Mouse (Mus musculus) midbrain, embryonic 11.5 days (tissue): ENCODE results near the gene Ugt1a6b. TPM values are rescaled to one million over a fixed set of nuclear protein-coding genes. Genes with fewer than 3 reads are reported as not detected.

Source experiments
- ATAC-seq: fragments of 200-750 bp; cut with Nextera tagmentation; 2 replicates; pipeline ENCODE4 v1.8.0; 2017; ENCODE audit warnings: moderate TSS enrichment, moderate library complexity; ENCODE audit not compliant: low FRiP score
- DNase-seq: peaks from one replicate; pipeline ENCODE4 v3.0.0; 2015; ENCODE audit warnings: low spot score; ENCODE audit errors: missing footprints
- H3K27ac ChIP-seq: fragments of 300-500 bp; sonication (generic); 2 replicates; pipeline ENCODE4 v1.5.1; 2014; ENCODE audit warnings: low read depth, low read length
- H3K27me3 ChIP-seq: fragments of 300-500 bp; sonication (generic); 2 replicates; pipeline ENCODE4 v1.6.1; 2014; ENCODE audit warnings: mild to moderate bottlenecking, low read length, moderate library complexity, mixed read lengths; ENCODE audit not compliant: control insufficient read depth, insufficient read depth
- H3K36me3 ChIP-seq: fragments of 300-500 bp; sonication (generic); 2 replicates; pipeline ENCODE4 v1.6.1; 2014; ENCODE audit warnings: mild to moderate bottlenecking, low read length, moderate library complexity, mixed read lengths; ENCODE audit not compliant: control insufficient read depth, insufficient read depth
- H3K4me1 ChIP-seq: fragments of 300-500 bp; sonication (generic); 2 replicates; pipeline ENCODE4 v1.6.1; 2014; ENCODE audit warnings: low read length; ENCODE audit not compliant: control insufficient read depth, insufficient read depth
- H3K4me2 ChIP-seq: fragments of 300-500 bp; sonication (generic); 2 replicates; pipeline ENCODE4 v1.6.1; 2014; ENCODE audit warnings: mild to moderate bottlenecking, moderate library complexity
- H3K4me3 ChIP-seq: fragments of 300-500 bp; sonication (generic); 2 replicates; pipeline ENCODE4 v1.5.1; 2014; ENCODE audit warnings: low read depth, low read length
- H3K9ac ChIP-seq: fragments of 300-500 bp; sonication (generic); 2 replicates; pipeline ENCODE4 v1.6.1; 2014; ENCODE audit warnings: low read length
- H3K9me3 ChIP-seq: fragments of 300-500 bp; sonication (generic); 2 replicates; pipeline ENCODE4 v1.6.1; 2016; ENCODE audit warnings: low read length; ENCODE audit not compliant: control insufficient read depth
- WGBS: fragments of 180-500 bp; shearing (Covaris S2); extraction: QIAGEN DNeasy Blood & Tissue Kit; methylation state at CpG from one replicate; pipeline ENCODE4 v1.1.7; 2014; 5-methylcytosine and 5-hydroxymethylcytosine counted together
- polyA plus RNA-seq: library from polyadenylated mRNA; unstranded; fragments of >200 nt; fragmentation: Nextera tagmentation; extraction: Ambion mirVana; gene quantifications from 2 replicates; pipeline ENCODE4 v1.2.1, GENCODE M21; 2014

Ugt1a6b gene
- polyA plus RNA-seq, 1 experiment from 2014 or later, result not detected

DNA sequence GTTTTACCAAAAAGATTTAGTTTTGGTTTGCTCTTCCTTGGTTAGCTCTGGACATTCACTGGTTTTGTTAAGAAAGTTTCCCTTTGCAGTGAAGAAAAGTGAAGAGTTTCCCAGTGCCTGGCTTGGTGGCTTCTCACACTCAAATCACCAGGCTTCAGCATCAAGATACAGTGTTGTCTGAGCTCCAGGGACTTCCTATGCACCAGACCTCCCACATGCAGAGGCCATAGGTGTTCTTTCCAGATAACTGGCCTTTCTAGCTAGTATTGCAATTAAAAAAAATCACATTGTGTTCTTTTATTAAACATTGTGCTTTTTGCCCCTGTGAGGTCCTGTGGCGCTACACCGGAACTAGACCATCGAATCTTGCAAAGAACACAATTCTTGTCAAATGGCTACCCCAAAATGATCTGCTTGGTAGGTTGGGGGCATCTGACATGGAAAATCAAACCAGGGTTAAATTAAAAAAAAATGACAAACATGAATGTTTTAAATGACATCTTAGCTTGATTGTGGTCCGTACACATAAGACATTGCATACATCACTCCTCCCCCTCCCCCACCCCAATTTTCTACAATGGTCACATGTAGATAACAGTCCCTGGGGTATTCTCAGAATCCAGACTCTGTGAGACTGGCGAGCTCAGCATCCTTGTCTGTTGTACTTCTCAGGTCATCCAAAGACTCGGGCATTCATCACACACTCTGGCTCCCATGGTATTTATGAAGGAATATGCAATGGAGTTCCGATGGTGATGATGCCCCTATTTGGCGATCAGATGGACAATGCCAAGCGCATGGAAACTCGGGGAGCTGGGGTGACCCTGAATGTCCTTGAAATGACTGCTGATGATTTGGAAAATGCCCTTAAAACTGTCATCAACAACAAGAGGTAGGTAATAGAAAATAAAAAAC lies 112.7 kb downstream of the Ugt1a6b start:
- no peaks in the 10 kb centered on the region for H3K27me3 ChIP-seq
- ATAC-seq (no peak), DNase-seq (peak; percentile 85)
- H3K36me3 ChIP-seq, result no peaks in the 10 kb centered on the region
- H3K4me3 ChIP-seq, result no peak overlapping the region
- H3K4me1 ChIP-seq, result no peaks in the 10 kb centered on the region
- H3K27ac ChIP-seq, result no peak overlapping the region
- peaks cover 61% of the 10 kb centered on the region for H3K9me3 ChIP-seq
- no peak overlapping the region for H3K4me2 ChIP-seq
- H3K9ac ChIP-seq, result no peak overlapping the region
- whole genome bisulfite sequencing, result 70% methylated on average over 10 of the region's 10 CpGs

DNA sequence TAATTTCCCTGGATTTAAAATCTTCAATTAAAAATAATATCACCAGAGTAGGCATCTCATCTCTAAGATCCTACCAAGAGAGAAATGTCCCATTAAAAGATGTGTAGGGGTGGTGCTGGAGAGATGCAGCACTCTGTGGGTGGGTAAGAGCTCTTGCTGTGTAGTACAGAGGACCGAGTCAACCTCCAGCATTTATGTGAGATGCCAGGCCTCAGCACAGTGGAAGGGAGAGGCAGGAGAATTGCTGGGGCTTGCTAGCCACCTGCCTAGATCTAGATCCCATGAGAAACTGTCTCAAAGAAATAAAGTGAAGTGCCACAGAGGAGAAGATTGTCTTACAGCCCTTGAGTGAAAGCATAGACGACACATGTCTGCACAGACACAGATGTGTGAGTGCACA lies 113.5 kb downstream of the Ugt1a6b start:
- H3K9me3 ChIP-seq, result peaks cover 57% of the 10 kb centered on the region
- H3K4me2 ChIP-seq, result no peak overlapping the region
- H3K27me3 ChIP-seq, result no peaks in the 10 kb centered on the region
- H3K36me3 ChIP-seq, result no peaks in the 10 kb centered on the region
- H3K9ac ChIP-seq, result no peak overlapping the region
- no peaks in the 10 kb centered on the region for H3K4me1 ChIP-seq
- H3K27ac ChIP-seq, result no peak overlapping the region
- ATAC-seq (no peak), DNase-seq (peak; percentile 71)
- WGBS, result 54% methylated on average over 2 of the region's 2 CpGs
- no peak overlapping the region for H3K4me3 ChIP-seq

DNA sequence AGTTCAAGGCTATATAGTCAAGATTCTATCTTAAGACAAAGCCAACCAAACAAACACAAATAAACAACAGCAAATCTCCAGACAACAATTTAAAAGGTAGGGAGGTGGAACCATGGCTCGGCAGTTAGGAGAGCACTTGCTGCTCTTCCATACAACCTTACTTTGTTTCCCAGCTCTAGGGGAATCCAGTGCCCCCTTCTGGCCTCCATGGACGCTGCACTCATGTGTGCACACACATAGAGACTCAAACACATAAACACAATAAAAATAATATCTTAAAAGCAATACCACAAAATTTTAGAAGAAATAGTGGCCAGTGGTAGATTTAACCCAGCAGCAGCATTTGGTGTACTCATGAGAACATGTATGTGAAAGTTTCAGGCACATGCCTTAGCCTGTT lies 114.1 kb downstream of the Ugt1a6b start:
- Histone ChIP-seq H3K27me3 (no peaks in the 10 kb centered on the region), H3K36me3 (no peaks in the 10 kb centered on the region), H3K4me2 (no peak overlapping the region), H3K9ac (no peak overlapping the region), H3K4me1 (no peaks in the 10 kb centered on the region), H3K4me3 (no peak overlapping the region), H3K9me3 (peaks cover 53% of the 10 kb centered on the region), H3K27ac (no peak overlapping the region)
- 62% methylated on average over 2 of the region's 2 CpGs for WGBS
- DNase-seq (peak; percentile 81), ATAC-seq (no peak)

DNA sequence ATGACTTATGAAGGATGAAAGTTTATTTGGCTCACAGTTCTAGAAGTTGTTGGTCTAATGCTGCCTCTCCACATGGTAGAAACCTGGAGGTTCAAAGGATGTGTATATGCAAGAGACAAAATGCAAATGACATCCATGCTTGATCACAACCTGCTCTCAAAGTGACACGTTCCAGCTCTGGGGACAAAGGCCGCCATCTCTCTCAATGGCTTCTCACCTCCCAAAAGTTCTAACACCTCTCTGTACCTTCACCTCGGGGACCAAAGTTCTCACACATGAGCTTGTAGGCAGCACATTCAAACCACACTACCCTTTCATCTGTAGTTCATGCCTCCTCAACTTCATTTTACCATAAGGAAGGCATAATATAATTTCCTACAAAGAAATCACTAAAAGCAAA lies 114.5 kb downstream of the Ugt1a6b start:
- H3K4me3 ChIP-seq, result no peak overlapping the region
- H3K27me3 ChIP-seq, result no peaks in the 10 kb centered on the region
- H3K27ac ChIP-seq, result no peak overlapping the region
- DNase-seq (peak; percentile 51), ATAC-seq (no peak)
- peaks cover 50% of the 10 kb centered on the region for H3K9me3 ChIP-seq
- H3K9ac ChIP-seq, result no peak overlapping the region
- no peaks in the 10 kb centered on the region for H3K4me1 ChIP-seq
- H3K4me2 ChIP-seq, result no peak overlapping the region
- WGBS, result 43% methylated on average over 3 of the region's 3 CpGs
- no peaks in the 10 kb centered on the region for H3K36me3 ChIP-seq

GRCm38 (mm10) chr1:88218051-88218450 lies 115.0 kb downstream of the Ugt1a6b start:
- Histone ChIP-seq H3K4me2 (no peak overlapping the region), H3K4me3 (no peak overlapping the region), H3K36me3 (no peaks in the 10 kb centered on the region), H3K4me1 (no peaks in the 10 kb centered on the region), H3K9me3 (peaks cover 46% of the 10 kb centered on the region), H3K9ac (no peak overlapping the region), H3K27me3 (no peaks in the 10 kb centered on the region), H3K27ac (no peak overlapping the region)
- ATAC-seq (no peak), DNase-seq (peak; percentile 72)
- WGBS, result 74% methylated on average over 9 of the region's 9 CpGs

DNA sequence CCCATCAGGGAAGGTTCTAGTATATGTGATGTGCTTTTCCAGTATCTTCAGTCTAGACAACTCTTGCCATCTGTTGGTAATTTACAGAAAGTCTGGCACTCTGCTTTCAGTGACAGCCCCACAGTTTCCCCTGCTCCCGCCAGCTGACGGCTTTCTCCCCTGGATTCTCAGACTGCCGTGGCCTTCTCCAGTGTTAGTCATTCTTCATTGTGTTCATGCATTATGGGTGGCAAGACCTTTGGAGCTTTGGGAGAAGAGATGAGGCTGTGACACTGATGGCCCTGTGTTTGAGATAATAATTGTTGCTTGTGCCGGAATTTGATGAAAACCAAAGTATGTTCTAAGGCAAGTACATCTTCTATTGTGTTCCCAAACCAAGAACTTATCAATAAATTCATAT lies 115.5 kb downstream of the Ugt1a6b start:
- Histone ChIP-seq H3K4me2 (no peak overlapping the region), H3K4me1 (no peaks in the 10 kb centered on the region), H3K9ac (no peak overlapping the region), H3K36me3 (no peaks in the 10 kb centered on the region), H3K4me3 (no peak overlapping the region), H3K27me3 (no peaks in the 10 kb centered on the region), H3K9me3 (peaks cover 40% of the 10 kb centered on the region), H3K27ac (no peak overlapping the region)
- DNase-seq, result peak; percentile 81
- WGBS, result 49% methylated on average over 4 of the region's 4 CpGs
- no peak for ATAC-seq

GRCm38 (mm10) chr1:88219054-88219453 lies 116.0 kb downstream of the Ugt1a6b start:
- DNase-seq, result peak; percentile 81
- WGBS, result 16% methylated on average over 1 of the region's 1 CpGs

GRCm38 (mm10) chr1:88220336-88220735 lies 117.3 kb downstream of the Ugt1a6b start:
- DNase-seq (peak; percentile 85), ATAC-seq (no peak)

More at GRCm38 (mm10) chr1:88219054-88219453, 116.0 kb downstream of the Ugt1a6b start:
- no peaks in the 10 kb centered on the region for H3K4me1 ChIP-seq
- ATAC-seq, result no peak
- no peak overlapping the region for H3K4me3 ChIP-seq
- no peaks in the 10 kb centered on the region for H3K36me3 ChIP-seq
- no peak overlapping the region for H3K27ac ChIP-seq
- H3K9me3 ChIP-seq, result peaks cover 36% of the 10 kb centered on the region
- H3K27me3 ChIP-seq, result no peaks in the 10 kb centered on the region
- no peak overlapping the region for H3K9ac ChIP-seq
- no peak overlapping the region for H3K4me2 ChIP-seq

GRCm38 (mm10) chr1:88222216-88222615 lies 119.2 kb downstream of the Ugt1a6b start:
- no peak overlapping the region for H3K4me2 ChIP-seq
- H3K36me3 ChIP-seq, result no peaks in the 10 kb centered on the region
- 54% methylated on average over 2 of the region's 2 CpGs for WGBS
- no peak overlapping the region for H3K27ac ChIP-seq
- DNase-seq (peak; percentile 80), ATAC-seq (no peak)
- peaks cover 28% of the 10 kb centered on the region for H3K9me3 ChIP-seq
- no peaks in the 10 kb centered on the region for H3K27me3 ChIP-seq
- H3K4me3 ChIP-seq, result no peak overlapping the region
- H3K4me1 ChIP-seq, result no peaks in the 10 kb centered on the region
- H3K9ac ChIP-seq, result no peak overlapping the region

More at GRCm38 (mm10) chr1:88220336-88220735, 117.3 kb downstream of the Ugt1a6b start:
- peaks cover 26% of the 10 kb centered on the region for H3K9me3 ChIP-seq
- no peaks in the 10 kb centered on the region for H3K36me3 ChIP-seq
- no peak overlapping the region for H3K9ac ChIP-seq
- no peaks in the 10 kb centered on the region for H3K27me3 ChIP-seq
- no peak overlapping the region for H3K4me2 ChIP-seq
- H3K4me1 ChIP-seq, result no peaks in the 10 kb centered on the region
- H3K4me3 ChIP-seq, result no peak overlapping the region
- no peak overlapping the region for H3K27ac ChIP-seq
